Comparison of ENCODE assay signal across 11 mouse cellular contexts in the genomic region with DNA sequence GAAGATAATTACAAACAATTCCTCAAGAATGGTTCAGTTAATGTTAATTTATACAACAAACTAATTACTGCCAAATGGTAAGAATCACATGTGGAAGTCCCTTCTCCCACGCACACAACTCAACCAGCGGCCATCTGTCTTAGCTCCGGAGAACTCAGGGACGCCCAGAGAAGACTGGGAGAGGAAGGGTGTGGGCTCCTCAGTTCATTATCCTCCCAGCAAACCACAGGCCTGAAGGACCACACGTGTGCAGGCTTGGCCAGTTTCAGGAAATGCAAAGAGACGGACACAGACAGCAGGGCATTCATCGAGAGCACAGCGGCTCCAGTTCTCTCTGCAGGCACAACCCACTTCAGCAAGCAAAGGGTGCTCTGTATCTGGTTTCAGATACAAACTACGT.
DNase-seq lines count a peak whose midpoint lies in the region; ATAC-seq and TF ChIP-seq lines count a peak whose summit lies in the region.
"Had no signal": no experiment of that assay in that cellular context is flagged by ENCODE, and none has a peak within 500 bp of the region (broad histone marks: within the 10 kb centered on the region; RNA-seq: fewer than 3 reads in every experiment).

No protein-coding gene starts in this region.

- no peaks in the 10 kb centered on the region for H3K27me3 ChIP-seq in embryonic facial prominence, embryonic 13.5 days
- no peaks in the 10 kb centered on the region for H3K27me3 ChIP-seq in thymus, adult 2 months (ENCODE audit: control insufficient read depth, insufficient read depth, low read length)
- H3K27me3 ChIP-seq: Patski; stomach, embryonic 15.5 days had no signal

- no peak overlapping the region for H3K9ac ChIP-seq in embryonic facial prominence, embryonic 13.5 days
- H3K9ac ChIP-seq: stomach, embryonic 15.5 days had no signal

- TF ChIP-seq CTCF in thymus, adult 2 months (IDR thresholded peaks at IDR 0.05; ENCODE audit: borderline replicate concordance, control insufficient read depth, extremely low read depth, insufficient read depth, low read length, poor library complexity): no peak

- peaks cover 8% of the 10 kb centered on the region; the same call in 1 of the 2 replicates for H3K4me1 ChIP-seq in embryonic facial prominence, embryonic 13.5 days
- H3K4me1 ChIP-seq in thymus, adult 2 months (replicated peaks; ENCODE audit: control insufficient read depth, insufficient read depth, low read length): no peaks in the 10 kb centered on the region
- H3K4me1 ChIP-seq: stomach, embryonic 15.5 days had no signal

- DNase-seq in kidney, postnatal 4 days: peak; percentile 36 to 48
- no peak for DNase-seq in kidney, postnatal 25 days
- DNase-seq in layer of hippocampus, adult 18-20 months (ENCODE audit: low spot score in 2 of 2): peak; percentile 45 to 67
- peak; percentile 43 for DNase-seq in retina, postnatal 1 day
- no peak for DNase-seq in spleen, postnatal 10 days (ENCODE audit: low spot score in 2 of 2)
- no peak for DNase-seq in thymus, adult 2 months
- DNase-seq: cerebellum, adult 8-10 months had no signal

- 0 out of 2 replicates have a peak, but pooled peaks cover 3% of the 10 kb centered on the region for H3K36me3 ChIP-seq in embryonic facial prominence, embryonic 13.5 days
- no peaks in the 10 kb centered on the region for H3K36me3 ChIP-seq in thymus, adult 2 months (ENCODE audit: control insufficient read depth, insufficient read depth, low read length)
- H3K36me3 ChIP-seq: stomach, embryonic 15.5 days had no signal

- no peak overlapping the region for H3K4me3 ChIP-seq in embryonic facial prominence, embryonic 13.5 days
- no peak overlapping the region for H3K4me3 ChIP-seq in thymus, adult 2 months (ENCODE audit: control insufficient read depth, insufficient read depth, low read length)
- H3K4me3 ChIP-seq: stomach, embryonic 15.5 days had no signal

- no peak for TF ChIP-seq POLR2A in thymus, adult 2 months (IDR thresholded peaks at IDR 0.05; ENCODE audit: control insufficient read depth, extremely low read depth, insufficient read depth, low read length, poor library complexity)

- WGBS in embryonic facial prominence, embryonic 13.5 days: 14% methylated on average over 9 of the region's 9 CpGs
- 87% methylated on average over 9 of the region's 9 CpGs for WGBS in thymus, adult 2 months

- ATAC-seq in embryonic facial prominence, embryonic 13.5 days (ENCODE audit: insufficient number of reproducible peaks, insufficient read depth, low FRiP score, low TSS enrichment, low read depth): no peak
- ATAC-seq: Patski had no signal

- peak overlapping the region; percentile 41 for H3K4me2 ChIP-seq in embryonic facial prominence, embryonic 13.5 days
- H3K4me2 ChIP-seq: liver, embryonic 11.5 days; stomach, embryonic 15.5 days had no signal

- no peak overlapping the region for H3K27ac ChIP-seq in embryonic facial prominence, embryonic 13.5 days
- H3K27ac ChIP-seq in thymus, adult 2 months (ENCODE audit: control insufficient read depth, insufficient read depth, low read length): no peak overlapping the region
- H3K27ac ChIP-seq: stomach, embryonic 15.5 days had no signal

- H3K9me3 ChIP-seq in embryonic facial prominence, embryonic 13.5 days: no peaks in the 10 kb centered on the region
- H3K9me3 ChIP-seq: stomach, embryonic 15.5 days had no signal

Comparison
In these comparisons a context has a peak if more than half of its experiments do, and no peak if none do; other contexts are left out.
1. DNase-seq: peak in kidney, postnatal 4 days (2 of 2), layer of hippocampus, adult 18-20 months (2 of 2) and retina, postnatal 1 day (single experiment); none in kidney, postnatal 25 days (0 of 2), spleen, postnatal 10 days (0 of 2) and thymus, adult 2 months (single experiment).